Mouse (Mus musculus) intestine, embryonic 14.5 days (tissue): ENCODE data around the gene Dcun1d1. TPM values are rescaled to one million over a fixed set of nuclear protein-coding genes. Genes with fewer than 3 reads are reported as not detected.

Experiments used
- ATAC-seq: fragments of 200-750 bp; cut with Nextera tagmentation; replicated peaks from 2 replicates; pipeline ENCODE4 v1.8.0; 2017; ENCODE audit warnings: low read depth, moderate number of reproducible peaks, moderate TSS enrichment, moderate library complexity; ENCODE audit not compliant: low FRiP score, low TSS enrichment
- DNase-seq: peaks from one replicate; pipeline ENCODE4 v3.0.0-alpha.2; 2018; ENCODE audit warnings: low spot score
- H3K27ac ChIP-seq: fragments of 300-500 bp; sonication (generic); 2 replicates; pipeline ENCODE4 v1.5.1; 2014; ENCODE audit warnings: low read depth, mild to moderate bottlenecking, control low read depth
- H3K27me3 ChIP-seq: fragments of 300-500 bp; sonication (generic); replicated peaks from 2 replicates; pipeline ENCODE4 v1.6.1; 2014; ENCODE audit warnings: low read length, control low read depth; ENCODE audit not compliant: control insufficient read depth, insufficient read depth
- H3K36me3 ChIP-seq: fragments of 300-500 bp; sonication (generic); 2 replicates; pipeline ENCODE4 v1.6.1; 2014; ENCODE audit warnings: low read length, control low read depth; ENCODE audit not compliant: control insufficient read depth, insufficient read depth
- H3K4me1 ChIP-seq: fragments of 300-500 bp; sonication (generic); replicated peaks from 2 replicates; pipeline ENCODE4 v1.6.1; 2014; ENCODE audit warnings: low read length, control low read depth, mixed read lengths; ENCODE audit not compliant: control insufficient read depth, insufficient read depth
- H3K4me2 ChIP-seq: fragments of 300-500 bp; sonication (generic); 2 replicates; pipeline ENCODE4 v1.6.1; 2014; ENCODE audit warnings: low read length
- H3K4me3 ChIP-seq: fragments of 300-500 bp; sonication (generic); 2 replicates; pipeline ENCODE4 v1.5.1; 2014; ENCODE audit warnings: low read depth, low read length, control low read depth, mixed read lengths
- H3K9ac ChIP-seq: fragments of 300-500 bp; sonication (generic); 2 replicates; pipeline ENCODE4 v1.6.1; 2014; ENCODE audit warnings: mild to moderate bottlenecking, low read length
- H3K9me3 ChIP-seq: fragments of 300-500 bp; sonication (generic); 2 replicates; pipeline ENCODE4 v1.6.1; 2016; ENCODE audit warnings: low read length, control low read depth; ENCODE audit not compliant: control insufficient read depth
- WGBS: fragments of 180-500 bp; shearing (Covaris S2); extraction: QIAGEN DNeasy Blood & Tissue Kit; methylation state at CpG from one replicate; pipeline ENCODE4 v1.1.7; 2014; 5-methylcytosine and 5-hydroxymethylcytosine counted together
- polyA plus RNA-seq: library from polyadenylated mRNA; unstranded; fragments of >200 nt; fragmentation: Nextera tagmentation; extraction: Ambion mirVana; gene quantifications from 2 replicates; pipeline ENCODE4 v1.2.1, GENCODE M21; 2014

Gene Dcun1d1
- polyA plus RNA-seq, 1 experiment from 2014 or later = 79.1 TPM

DNA sequence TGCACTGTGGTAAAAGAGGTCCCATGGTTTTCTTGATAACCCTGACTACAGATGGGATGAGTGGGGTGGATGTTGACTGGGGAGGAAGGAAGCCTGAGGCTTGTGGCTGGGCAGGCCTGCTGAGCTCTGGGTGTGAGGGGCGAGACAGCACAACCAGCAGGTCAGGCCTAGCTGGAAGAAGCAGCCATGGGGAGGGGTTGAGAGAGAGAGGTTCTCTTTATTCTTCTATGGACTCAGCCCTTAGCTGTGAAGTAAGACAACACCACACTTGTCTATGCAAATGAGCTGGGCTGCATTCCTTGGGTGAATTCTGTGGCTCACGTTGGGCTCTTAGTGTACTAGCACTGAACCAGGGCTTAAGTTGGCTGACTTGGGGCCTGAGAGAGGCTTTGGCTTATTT is 2.8 kb upstream of the Dcun1d1 start:
- no peaks in the 10 kb centered on the region for H3K4me1 ChIP-seq
- H3K4me3 ChIP-seq = no peak overlapping the region
- no peak overlapping the region for H3K9ac ChIP-seq
- H3K27ac ChIP-seq = no peak overlapping the region
- H3K4me2 ChIP-seq = no peak overlapping the region
- no peaks in the 10 kb centered on the region for H3K27me3 ChIP-seq
- no peaks in the 10 kb centered on the region for H3K9me3 ChIP-seq
- ATAC-seq (no peak), DNase-seq (no peak)
- WGBS = 36% methylated on average over 2 of the region's 2 CpGs
- H3K36me3 ChIP-seq = peaks cover 8% of the 10 kb centered on the region

- WGBS = 2% methylated on average over 14 of the region's 14 CpGs
- DNase-seq = no peak
- ATAC-seq = peak; percentile 56; the same call in 1 of the 2 replicates
- Histone ChIP-seq H3K27ac (peak overlapping the region; percentile 93; the same call in 1 of the 2 replicates), H3K9me3 (no peaks in the 10 kb centered on the region), H3K36me3 (peaks cover 5% of the 10 kb centered on the region; the same call in 1 of the 2 replicates), H3K27me3 (no peaks in the 10 kb centered on the region), H3K4me2 (peak overlapping the region; percentile 61), H3K4me3 (peak overlapping the region; percentile 88), H3K4me1 (peaks cover 26% of the 10 kb centered on the region), H3K9ac (peak overlapping the region; percentile 94)
Measured at GRCm38 (mm10) chr3:35933405-35933777, 3.9 kb downstream of the Dcun1d1 start.

DNA sequence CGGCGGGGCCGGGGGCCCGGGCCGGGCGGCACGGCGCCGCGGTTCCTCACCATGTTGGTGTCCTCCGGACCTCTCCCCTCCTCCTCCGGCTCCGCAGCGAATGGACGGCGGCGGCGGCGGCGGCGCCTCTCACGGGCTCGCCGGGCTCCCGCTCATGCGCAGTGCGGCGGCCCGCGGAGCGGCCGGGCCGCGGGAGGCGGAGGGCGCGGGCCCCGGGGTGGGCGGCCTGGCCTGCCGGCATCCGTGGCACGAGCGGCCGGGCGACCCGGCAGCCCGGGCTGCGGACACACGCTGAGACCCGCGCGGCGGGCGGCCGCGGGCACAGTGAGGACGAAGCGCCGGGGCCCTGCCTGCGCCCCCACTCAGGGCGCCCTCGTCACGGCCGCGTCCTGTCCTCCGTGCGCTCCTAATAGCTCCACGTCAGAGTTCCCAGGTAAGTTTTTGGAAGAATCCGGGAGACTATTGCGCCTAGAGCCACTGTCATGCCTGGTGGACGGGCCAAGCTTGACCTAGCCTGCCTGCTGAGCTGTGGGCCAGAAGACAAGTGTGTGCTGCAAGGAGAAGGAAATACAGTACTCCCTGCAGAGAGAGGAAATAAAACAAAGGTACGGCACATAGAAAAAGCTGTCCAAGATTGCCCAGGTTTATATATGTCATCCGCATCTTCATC is 4.4 kb downstream of the Dcun1d1 start:
- Histone ChIP-seq H3K27ac (peak overlapping the region; percentile 93), H3K36me3 (peaks cover under 1% of the 10 kb centered on the region; the same call in 1 of the 2 replicates), H3K9me3 (no peaks in the 10 kb centered on the region), H3K4me3 (peak overlapping the region; percentile 88), H3K9ac (peak overlapping the region; percentile 94), H3K4me1 (peaks cover 26% of the 10 kb centered on the region), H3K4me2 (peak overlapping the region; percentile 61), H3K27me3 (no peaks in the 10 kb centered on the region)
- under 1% methylated on average over 42 of the region's 73 CpGs for WGBS
- ATAC-seq (peak; percentile 92), DNase-seq (peak; percentile 84)

GRCm38 (mm10) chr3:35931896-35932727 is 5.1 kb downstream of the Dcun1d1 start:
- Histone ChIP-seq H3K36me3 (no peaks in the 10 kb centered on the region; the same call in 1 of the 2 replicates), H3K9ac (peak overlapping the region; percentile 94), H3K4me3 (peak overlapping the region; percentile 88), H3K4me1 (peaks cover 26% of the 10 kb centered on the region), H3K4me2 (peak overlapping the region; percentile 96), H3K27ac (peak overlapping the region; percentile 93), H3K9me3 (no peaks in the 10 kb centered on the region), H3K27me3 (no peaks in the 10 kb centered on the region)
- WGBS = under 1% methylated on average over 64 of the region's 65 CpGs
- ATAC-seq (peak; percentile 86), DNase-seq (peak; percentile 86)

GRCm38 (mm10) chr3:35931359-35931758 is 5.9 kb downstream of the Dcun1d1 start:
- H3K27me3 ChIP-seq = no peaks in the 10 kb centered on the region
- peaks cover 26% of the 10 kb centered on the region for H3K4me1 ChIP-seq
- H3K4me3 ChIP-seq = peak overlapping the region; percentile 88
- H3K9me3 ChIP-seq = no peaks in the 10 kb centered on the region
- H3K36me3 ChIP-seq = no peaks in the 10 kb centered on the region; the same call in 1 of the 2 replicates
- no peak for DNase-seq
- peak overlapping the region; percentile 96 for H3K4me2 ChIP-seq
- no peak for ATAC-seq
- WGBS = 35% methylated on average over 7 of the region's 7 CpGs
- H3K9ac ChIP-seq = peak overlapping the region; percentile 94
- H3K27ac ChIP-seq = no peak overlapping the region

DNA sequence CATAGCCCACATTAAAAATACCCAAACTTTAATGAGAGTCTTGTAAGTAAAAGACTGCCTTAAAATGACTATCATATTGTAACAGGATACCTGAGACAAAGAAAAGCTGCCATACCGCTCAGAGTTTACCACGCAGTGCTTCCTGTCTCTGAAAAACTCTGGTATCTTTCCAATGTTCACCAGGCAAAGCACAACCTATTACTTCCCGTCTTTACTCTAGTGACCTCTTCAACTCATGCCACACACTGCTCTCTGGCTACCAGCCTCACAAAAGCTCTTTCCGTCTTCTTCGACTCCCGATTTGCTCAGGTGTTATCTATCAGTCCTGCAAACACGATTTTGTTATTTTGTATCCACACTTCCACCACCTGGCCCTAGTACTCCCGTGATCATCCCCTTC is 7.4 kb downstream of the Dcun1d1 start:
- no peaks in the 10 kb centered on the region for H3K9me3 ChIP-seq
- WGBS = 37% methylated on average over 8 of the region's 8 CpGs
- no peak overlapping the region for H3K4me3 ChIP-seq
- DNase-seq = no peak
- H3K27me3 ChIP-seq = no peaks in the 10 kb centered on the region
- H3K9ac ChIP-seq = no peak overlapping the region
- no peaks in the 10 kb centered on the region; the same call in 1 of the 2 replicates for H3K36me3 ChIP-seq
- peaks cover 26% of the 10 kb centered on the region for H3K4me1 ChIP-seq
- no peak overlapping the region for H3K27ac ChIP-seq
- no peak for ATAC-seq
- H3K4me2 ChIP-seq = no peak overlapping the region

DNA sequence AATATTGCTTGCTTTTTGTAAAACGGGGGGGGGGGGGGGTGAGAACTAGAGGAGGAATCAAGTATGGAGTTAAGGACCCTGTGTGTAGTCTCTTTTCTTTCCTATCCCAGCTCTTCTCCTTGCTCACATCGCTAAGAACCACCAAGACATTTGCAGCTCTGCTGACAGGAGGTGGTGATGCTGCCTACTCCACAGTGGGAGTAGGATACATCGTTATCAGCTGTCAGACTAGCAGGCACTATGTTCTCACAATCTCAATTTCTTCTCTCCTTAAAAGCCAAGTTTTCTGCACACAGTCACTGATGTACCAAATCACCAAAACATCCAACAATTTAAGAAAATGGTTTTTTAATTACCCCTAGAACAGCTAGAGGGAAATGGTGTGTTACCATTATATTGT is 7.8 kb downstream of the Dcun1d1 start:
- DNase-seq (no peak), ATAC-seq (no peak)
- WGBS = 62% methylated on average over 3 of the region's 3 CpGs

GRCm38 (mm10) chr3:35925852-35926251 is 11.4 kb downstream of the Dcun1d1 start:
- Histone ChIP-seq H3K4me1 (peaks cover 9% of the 10 kb centered on the region; the same call in 1 of the 2 replicates), H3K27ac (no peak overlapping the region), H3K4me2 (no peak overlapping the region), H3K9ac (no peak overlapping the region), H3K36me3 (no peaks in the 10 kb centered on the region), H3K9me3 (no peaks in the 10 kb centered on the region), H3K27me3 (no peaks in the 10 kb centered on the region), H3K4me3 (no peak overlapping the region)
- no peak for ATAC-seq
- no peak for DNase-seq
- 67% methylated on average over 2 of the region's 2 CpGs for WGBS

More for the DNA sequence above, 7.8 kb downstream of the Dcun1d1 start:
- no peaks in the 10 kb centered on the region for H3K27me3 ChIP-seq
- no peak overlapping the region for H3K4me2 ChIP-seq
- no peak overlapping the region for H3K27ac ChIP-seq
- H3K36me3 ChIP-seq = no peaks in the 10 kb centered on the region
- H3K4me3 ChIP-seq = no peak overlapping the region
- H3K4me1 ChIP-seq = peaks cover 25% of the 10 kb centered on the region
- no peaks in the 10 kb centered on the region for H3K9me3 ChIP-seq
- no peak overlapping the region for H3K9ac ChIP-seq
